Mouse (Mus musculus) layer of hippocampus, postnatal 14 days (tissue): ENCODE measurements around the gene Reep6. TPM values are rescaled to one million over a fixed set of nuclear protein-coding genes. Genes with fewer than 3 reads are reported as not detected.

Experiments
- DNase-seq, 2 experiments: peaks; one replicate each; pipeline ENCODE4 v3.0.0; 2021 to 2022; ENCODE audit warnings: low spot score in 2 of 2, mixed read lengths in 1 of 2
- microRNA-seq, 2 experiments: library from miRNA; unstranded; fragments of <30 nt; microRNA quantifications; one replicate each; pipeline ENCODE4 v1.2.0; 2021
- total RNA-seq, 2 experiments: library from RNA; stranded (reverse); gene quantifications; 2 replicates each; pipeline ENCODE4 v1.2.3; 2021

Gene Reep6
- total RNA-seq, 2 experiments from 2014 or later: 10.1 to 10.6 TPM

DNA sequence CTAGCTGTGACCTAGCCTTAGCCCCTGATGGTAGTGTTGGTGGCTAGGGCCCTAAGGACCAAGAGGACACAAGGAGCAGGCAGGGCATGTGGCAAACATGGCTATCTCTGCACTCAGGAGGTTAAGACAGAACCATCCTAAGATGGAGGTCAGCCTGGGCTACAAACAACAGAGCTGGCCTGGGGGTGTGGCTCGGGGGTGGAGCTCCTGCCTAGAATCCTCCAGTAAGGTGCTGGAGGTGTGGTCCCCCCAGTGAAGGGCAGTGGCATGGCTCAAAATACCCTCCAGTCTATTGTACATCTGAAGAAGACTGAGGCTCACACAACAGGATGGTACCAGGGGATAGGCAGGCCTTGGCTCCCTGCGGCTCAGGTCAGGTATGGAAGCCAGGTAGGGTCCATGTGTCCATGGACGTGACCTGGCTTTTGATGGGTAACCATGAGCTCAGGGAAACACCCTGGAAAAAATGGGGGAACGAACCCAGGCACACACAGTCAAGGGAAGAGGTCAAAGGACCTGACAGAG lies 54.4 kb downstream of the Reep6 start:
- no peak for DNase-seq

DNA sequence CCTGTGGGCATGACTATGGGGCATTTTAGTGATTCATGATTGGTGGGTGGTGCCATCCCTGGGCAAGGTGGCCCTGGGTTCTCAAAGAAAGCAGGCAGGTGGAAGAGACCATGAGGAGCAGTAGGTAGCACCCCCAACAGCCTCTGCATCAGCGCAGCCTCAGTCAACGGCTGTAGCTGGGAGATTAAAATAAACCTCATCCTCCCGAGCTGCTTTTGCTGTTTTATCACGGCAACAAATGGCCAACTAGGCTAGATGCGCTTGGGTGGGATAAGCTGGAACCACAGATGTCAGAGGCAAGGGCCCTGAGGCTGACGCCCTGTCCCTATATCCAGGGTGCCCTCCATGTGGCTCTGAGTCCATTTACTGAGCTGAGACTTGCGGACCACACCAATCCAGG lies 55.0 kb downstream of the Reep6 start:
- DNase-seq: no peak

DNA sequence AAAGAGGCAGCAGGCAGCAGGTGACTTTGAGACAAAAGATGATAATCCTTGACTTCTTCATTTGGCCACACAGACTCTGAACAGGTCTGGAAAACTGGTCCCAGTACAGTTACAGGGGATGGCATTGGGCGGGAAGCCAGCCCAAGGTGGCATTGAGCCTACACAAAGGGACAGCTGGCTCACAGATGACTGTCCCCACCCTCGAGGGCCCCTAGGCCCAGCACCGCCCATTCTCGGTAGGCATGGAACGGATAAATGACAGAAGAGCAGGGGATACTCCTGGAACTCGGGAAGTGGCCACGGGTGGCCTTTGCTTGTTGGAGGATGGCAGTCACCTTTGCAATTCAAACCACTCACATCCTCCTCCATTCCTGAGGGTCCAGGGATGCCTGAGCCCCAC lies 55.6 kb downstream of the Reep6 start:
- no peak for DNase-seq

Small RNA genes lying within 50 kb of the gene (microRNA-seq; reads per million reads assigned to microRNA genes)
- 0 reads per million in 2 experiments for gene Gm22721

Other genes starting within 250 kb of the Reep6 start
- gene Sbno2, start 224.4 kb upstream of the Reep6 start, total RNA-seq: 10 to 100 TPM; 19.8 to 21.3 TPM
- gene Stk11, start 214.2 kb upstream of the Reep6 start, total RNA-seq: 10 to 100 TPM; 89.2 to 90.7 TPM
- 100 to 1,000 TPM; 397 to 417 TPM for gene Atp5d, start 191.3 kb upstream of the Reep6 start, total RNA-seq
- 100 to 1,000 TPM; 401 to 436 TPM for gene Cbarp, start 189.1 kb upstream of the Reep6 start, total RNA-seq
- 10 to 100 TPM; 90.9 to 100.0 TPM for gene Midn, start 181.7 kb upstream of the Reep6 start, total RNA-seq
- gene Cirbp, start 164.0 kb upstream of the Reep6 start, total RNA-seq: 100 to 1,000 TPM in 1 of 2 experiments, 10 to 100 TPM in 1; 93.5 to 126 TPM
- 1 to 10 TPM; 5.1 to 5.2 TPM for gene 1600002K03Rik, start 157.0 kb upstream of the Reep6 start, total RNA-seq
- gene Efna2, start 150.5 kb upstream of the Reep6 start, total RNA-seq: 10 to 100 TPM; 14.8 TPM
- gene Mum1, start 103.5 kb upstream of the Reep6 start, total RNA-seq: 10 to 100 TPM; 34.4 to 43.7 TPM
- gene Ndufs7, start 80.8 kb upstream of the Reep6 start, total RNA-seq: 100 to 1,000 TPM; 169 to 175 TPM
- gene Gamt, start 68.9 kb upstream of the Reep6 start, total RNA-seq: 10 to 100 TPM; 39.9 to 43.7 TPM
- 10 to 100 TPM; 83.0 to 93.6 TPM for gene Dazap1, start 68.5 kb upstream of the Reep6 start, total RNA-seq
- gene Rps15, start 37.5 kb upstream of the Reep6 start, total RNA-seq: 100 to 1,000 TPM; 727 to 762 TPM
- 100 to 1,000 TPM; 131 to 133 TPM for gene Apc2, start 34.0 kb upstream of the Reep6 start, total RNA-seq
- 10 to 100 TPM; 20.4 to 23.1 TPM for gene 2310011J03Rik, start 9.4 kb upstream of the Reep6 start, total RNA-seq
- gene Pcsk4, start 455 bp upstream of the Reep6 start, total RNA-seq: 1 to 10 TPM; 3.2 to 4.4 TPM
- gene Adamtsl5, start 18.5 kb downstream of the Reep6 start, total RNA-seq: 1 to 10 TPM; 2.0 to 2.8 TPM
- 1 to 10 TPM; 3.2 to 3.4 TPM for gene Plk5, start 26.5 kb downstream of the Reep6 start, total RNA-seq
- gene Mex3d, start 57.7 kb downstream of the Reep6 start, total RNA-seq: 10 to 100 TPM; 20.3 to 24.2 TPM
- gene Mbd3, start 69.6 kb downstream of the Reep6 start, total RNA-seq: 100 to 1,000 TPM; 121 to 131 TPM
- 100 to 1,000 TPM; 620 to 655 TPM for gene Uqcr11, start 76.9 kb downstream of the Reep6 start, total RNA-seq
- 10 to 100 TPM; 33.3 to 35.0 TPM for gene Tcf3, start 103.7 kb downstream of the Reep6 start, total RNA-seq
- gene Onecut3, start 164.9 kb downstream of the Reep6 start, total RNA-seq: not detected
- under 1 TPM; 0.21 TPM for gene Atp8b3, start 209.2 kb downstream of the Reep6 start, total RNA-seq
- 10 to 100 TPM; 47.0 to 50.5 TPM for gene Rexo1, start 231.6 kb downstream of the Reep6 start, total RNA-seq
- 10 to 100 TPM; 40.1 to 44.3 TPM for gene Klf16, start 247.4 kb downstream of the Reep6 start, total RNA-seq